Mouse (Mus musculus): ENCODE measurements at regions not wholly inside any gene's neighbourhood (a gene's known extent, or its start where the extent isn't known, plus 50 kb on each side); places are given as distances from the start of the nearest gene placed in this dataset.

DNA sequence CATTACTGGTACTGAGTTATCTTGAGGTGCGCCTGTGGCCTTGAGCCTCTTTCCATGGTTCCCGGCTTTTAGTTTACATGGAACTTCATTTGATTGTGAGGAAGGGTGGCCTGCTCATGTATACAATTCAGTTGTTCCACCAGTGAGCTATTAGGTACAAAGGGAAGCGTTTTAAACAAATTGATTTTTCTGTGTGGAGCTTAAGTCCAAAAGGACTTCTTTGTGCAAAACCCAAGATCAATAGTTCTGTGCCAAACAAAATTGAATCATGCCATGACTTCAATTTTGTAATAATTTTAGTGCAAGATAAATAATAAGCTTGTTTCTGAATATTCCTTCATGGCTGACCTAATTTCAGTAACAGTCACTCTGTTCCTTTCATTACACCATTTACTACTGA is 674.3 kb upstream of the Adgrl2 start:
- no peak for TF ChIP-seq CTCF (IDR thresholded peaks at IDR 0.05; ENCODE audit: borderline replicate concordance, insufficient read depth, low read depth, low read length)
- TF ChIP-seq POLR2A (IDR thresholded peaks at IDR 0.05; ENCODE audit: borderline replicate concordance, insufficient read depth, low read length) = no peak
